Mouse (Mus musculus) bone marrow, adult 2 months (tissue): ENCODE results near the gene Gm20489.

ENCODE experiments used
- CTCF ChIP-seq: fragments of 200-500 bp; IDR thresholded peaks from 2 replicates; pipeline ENCODE4 v1.5.1; 2011; ENCODE audit warnings: low read length, control low read depth; ENCODE audit not compliant: control insufficient read depth, insufficient read depth
- POLR2A ChIP-seq: fragments of 200-500 bp; IDR thresholded peaks from 2 replicates; pipeline ENCODE4 v1.6.1; 2011; ENCODE audit warnings: low read depth, mild to moderate bottlenecking, control low read depth, low read length, borderline replicate concordance; ENCODE audit not compliant: control insufficient read depth

- no peak for TF ChIP-seq CTCF
- TF ChIP-seq POLR2A = no peak
These were observed 20.2 kb upstream of the Gm20489 start for GRCm38 (mm10) chrX:101289037-101289436.
